Mouse (Mus musculus): ENCODE data around the gene Rhoc. TPM values are rescaled to one million over a fixed set of nuclear protein-coding genes. Genes with fewer than 3 reads are reported as not detected.

The Rhoc gene
- polyA plus RNA-seq, 1 experiment from 2014 or later = 19.4 TPM

DNA sequence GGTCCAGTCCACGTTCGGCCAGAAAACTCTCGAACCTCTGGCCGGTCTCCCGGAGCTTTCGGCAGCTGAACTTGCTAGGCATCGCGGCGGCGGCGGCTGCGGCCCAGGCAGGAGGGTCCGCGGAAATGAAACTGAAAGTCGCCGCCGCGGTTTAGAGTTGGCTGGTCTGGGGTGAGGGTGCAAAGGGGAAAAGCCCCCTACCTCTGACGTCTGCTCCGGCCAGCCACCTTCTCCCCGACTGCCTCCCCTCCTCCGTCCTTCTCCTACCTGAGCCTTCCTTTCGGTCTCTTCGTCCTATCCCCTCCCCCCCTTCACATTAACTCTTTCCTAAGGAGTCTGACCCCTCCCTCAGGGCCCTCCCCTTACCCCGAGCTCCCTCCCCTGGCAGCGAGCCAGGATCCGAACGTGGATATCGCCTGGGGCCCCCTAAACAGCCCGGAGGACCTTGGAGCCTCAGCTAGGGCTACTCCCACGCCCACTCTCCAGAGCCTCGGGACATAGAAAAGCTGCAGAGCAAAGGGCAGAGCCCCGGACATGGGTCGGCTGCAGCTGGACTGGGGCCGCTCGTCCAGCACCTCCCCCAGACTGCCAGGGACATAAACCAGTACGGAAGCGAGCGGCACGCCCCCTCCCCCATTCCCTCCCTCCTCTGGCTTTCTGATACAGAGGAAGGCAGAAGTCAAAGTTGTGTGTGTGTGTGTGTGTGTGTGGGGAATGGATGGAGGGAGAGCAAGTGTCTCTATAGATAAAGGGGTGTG is 30.0 kb downstream of the Rhoc start, which contains the start of gene Mov10:
TSS of gene Mov10 (minus strand) at position 573 of the 758 bp plus-strand sequence.
- DNase-seq (peak; percentile 54), ATAC-seq (ENCODE audit: low read depth) (peak; percentile 83)
- WGBS (ENCODE audit: insufficient replicate concordance) = under 1% methylated on average over 40 of the region's 40 CpGs

DNA sequence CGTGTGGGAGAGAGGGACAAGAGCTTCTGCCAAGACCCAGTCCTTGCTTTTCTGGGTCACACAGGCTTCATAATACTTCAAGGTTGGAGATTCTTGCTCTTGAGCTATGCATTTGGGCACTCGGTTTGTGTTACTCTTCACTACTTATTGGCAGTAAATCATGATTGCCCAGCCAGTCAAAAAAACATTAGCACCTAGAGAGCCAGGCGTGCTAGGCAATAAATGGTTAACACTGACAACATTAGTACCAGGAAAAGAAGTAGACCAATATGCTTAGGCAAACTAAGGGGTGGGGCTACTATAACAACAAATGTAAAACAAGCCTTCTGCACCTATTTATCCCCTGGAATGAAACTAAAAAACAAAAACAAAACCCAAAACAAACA is 30.6 kb downstream of the Rhoc start:
- peak overlapping the region; percentile 70 for H3K4me3 ChIP-seq (replicated peaks)
- ATAC-seq (ENCODE audit: low read depth) = 0 out of 2 replicates have a peak, but pooled peaks have one; percentile 18

More for the DNA sequence above, 30.0 kb downstream of the Rhoc start, which contains the start of gene Mov10:
- Histone ChIP-seq H3K4me1 (replicated peaks) (peaks cover 42% of the 10 kb centered on the region), H3K27ac (peak within 1 kb of the TSS; percentile 75), H3K9me3 (replicated peaks) (no peaks in the 10 kb centered on the region), H3K36me3 (peaks cover 38% of the 10 kb centered on the region), H3K27me3 (no peaks in the 10 kb centered on the region), H3K4me2 (peak within 1 kb of the TSS; percentile 90), H3K4me3 (replicated peaks) (peak within 1 kb of the TSS; percentile 70), H3K9ac (peak within 1 kb of the TSS; percentile 79)

DNA sequence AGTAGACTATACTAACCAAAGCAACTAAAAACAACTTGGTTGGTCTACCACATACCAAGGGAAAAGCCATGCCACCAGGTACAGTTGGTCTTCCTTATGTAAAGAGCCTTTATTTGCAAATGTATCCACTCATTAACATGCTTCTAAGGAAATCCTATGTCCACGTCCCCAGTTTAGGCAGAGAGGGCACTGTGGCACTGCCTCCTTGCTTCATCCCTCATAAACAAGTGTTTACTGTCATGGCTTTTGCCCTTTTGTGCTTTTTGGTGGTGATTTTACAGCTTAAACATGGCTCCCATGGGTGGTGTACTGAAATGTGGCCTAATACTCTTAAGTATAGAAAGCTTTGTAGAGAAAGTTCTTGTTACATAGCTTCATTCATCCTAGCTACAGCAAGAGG is 32.3 kb downstream of the Rhoc start:
- no peak overlapping the region for H3K4me3 ChIP-seq (replicated peaks)
- H3K27me3 ChIP-seq = no peaks in the 10 kb centered on the region
- peaks cover 42% of the 10 kb centered on the region for H3K4me1 ChIP-seq (replicated peaks)
- H3K9me3 ChIP-seq (replicated peaks) = no peaks in the 10 kb centered on the region
- DNase-seq (no peak), ATAC-seq (ENCODE audit: low read depth) (no peak)
- H3K9ac ChIP-seq = no peak overlapping the region
- no peak overlapping the region for H3K4me2 ChIP-seq
- H3K36me3 ChIP-seq = peaks cover 35% of the 10 kb centered on the region
- H3K27ac ChIP-seq = no peak overlapping the region
- 70% methylated on average over 1 of the region's 1 CpGs for WGBS (ENCODE audit: insufficient replicate concordance)

More for the DNA sequence above, 30.6 kb downstream of the Rhoc start:
- H3K9me3 ChIP-seq (replicated peaks) = no peaks in the 10 kb centered on the region
- DNase-seq = no peak
- peak overlapping the region; percentile 79 for H3K9ac ChIP-seq
- H3K27ac ChIP-seq = peak overlapping the region; percentile 75
- peak overlapping the region; percentile 90 for H3K4me2 ChIP-seq
- H3K27me3 ChIP-seq = no peaks in the 10 kb centered on the region
- WGBS (ENCODE audit: insufficient replicate concordance) = 4% methylated on average over 3 of the region's 3 CpGs
- H3K4me1 ChIP-seq (replicated peaks) = peaks cover 42% of the 10 kb centered on the region
- peaks cover 37% of the 10 kb centered on the region for H3K36me3 ChIP-seq

DNA sequence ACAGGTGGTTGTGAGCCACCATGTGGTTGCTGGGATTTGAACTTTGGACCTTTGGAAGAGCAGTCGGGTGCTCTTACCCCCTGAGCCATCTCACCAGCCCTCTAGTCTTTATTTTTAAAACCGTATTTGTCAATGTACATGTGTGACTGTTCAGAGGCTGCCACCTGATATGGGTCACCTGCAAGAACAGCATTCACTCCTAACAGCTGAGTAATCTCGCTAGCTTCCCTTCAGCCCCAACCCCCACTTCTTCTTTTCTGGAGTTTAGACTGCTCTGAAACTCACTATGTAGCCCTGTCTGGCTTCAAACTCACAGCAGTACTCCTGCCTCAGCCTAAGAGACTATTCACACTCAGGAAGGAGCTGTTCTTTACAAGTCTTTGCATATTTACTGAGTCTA is 34.2 kb downstream of the Rhoc start:
- Histone ChIP-seq H3K4me2 (no peak overlapping the region), H3K4me1 (replicated peaks) (peaks cover 24% of the 10 kb centered on the region), H3K9ac (no peak overlapping the region), H3K27ac (no peak overlapping the region), H3K36me3 (peaks cover 50% of the 10 kb centered on the region), H3K9me3 (replicated peaks) (no peaks in the 10 kb centered on the region), H3K4me3 (replicated peaks) (no peak overlapping the region), H3K27me3 (no peaks in the 10 kb centered on the region)
- 80% methylated on average over 3 of the region's 3 CpGs for WGBS (ENCODE audit: insufficient replicate concordance)
- DNase-seq (no peak), ATAC-seq (ENCODE audit: low read depth) (no peak)

DNA sequence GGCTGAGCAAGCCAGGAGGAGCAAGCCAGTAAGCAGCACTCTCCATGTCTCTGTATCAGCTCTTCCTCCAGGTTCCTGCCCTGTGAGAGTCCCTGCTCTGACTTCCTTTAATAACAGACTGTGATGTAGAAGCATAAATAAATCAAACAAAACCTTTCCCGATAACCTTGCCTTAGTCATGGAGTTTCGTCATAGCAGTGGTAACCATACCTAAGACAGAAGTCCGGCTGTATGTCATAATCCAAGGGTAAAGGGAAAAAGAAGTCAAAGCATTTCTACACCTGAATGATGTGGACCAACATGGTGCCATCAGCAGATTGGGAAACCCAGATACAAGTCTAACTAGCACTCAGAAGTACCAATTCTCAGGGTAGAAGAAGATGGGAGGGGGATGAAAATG is 47.6 kb downstream of the Rhoc start:
- no peak overlapping the region for H3K27ac ChIP-seq
- H3K4me2 ChIP-seq = no peak overlapping the region
- ATAC-seq (ENCODE audit: low read depth) = no peak
- H3K9ac ChIP-seq = no peak overlapping the region
- WGBS (ENCODE audit: insufficient replicate concordance) = 87% methylated on average over 3 of the region's 3 CpGs
- H3K27me3 ChIP-seq = no peaks in the 10 kb centered on the region
- no peaks in the 10 kb centered on the region for H3K9me3 ChIP-seq (replicated peaks)
- H3K36me3 ChIP-seq = peaks cover 77% of the 10 kb centered on the region
- no peaks in the 10 kb centered on the region for H3K4me1 ChIP-seq (replicated peaks)
- DNase-seq = no peak
- H3K4me3 ChIP-seq (replicated peaks) = no peak overlapping the region

DNA sequence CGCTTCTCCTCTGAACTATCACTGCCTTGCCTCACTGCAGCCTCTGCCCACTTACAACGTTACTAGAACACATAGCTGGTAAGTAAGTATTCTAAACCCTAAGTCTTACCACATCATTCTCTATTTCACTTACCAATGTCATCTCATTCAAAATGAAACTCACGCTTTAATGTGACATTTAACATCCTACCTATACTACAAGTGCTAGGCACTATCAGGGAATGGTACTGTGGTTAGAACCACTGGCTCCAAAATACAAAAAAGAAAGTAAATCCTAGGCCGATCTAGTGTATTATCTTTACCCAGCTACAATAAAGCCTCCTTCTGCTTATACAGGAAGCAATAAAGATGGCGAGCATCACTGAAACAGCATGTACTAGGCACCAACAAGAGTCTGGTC is 52.9 kb downstream of the Rhoc start:
- no peak overlapping the region for H3K4me2 ChIP-seq
- no peak for ATAC-seq (ENCODE audit: low read depth)
- H3K4me3 ChIP-seq (replicated peaks) = no peak overlapping the region
- no peaks in the 10 kb centered on the region for H3K27me3 ChIP-seq
- DNase-seq = no peak
- H3K9ac ChIP-seq = no peak overlapping the region
- peaks cover 84% of the 10 kb centered on the region for H3K36me3 ChIP-seq
- 82% methylated on average over 5 of the region's 5 CpGs for WGBS (ENCODE audit: insufficient replicate concordance)
- H3K4me1 ChIP-seq (replicated peaks) = no peaks in the 10 kb centered on the region
- H3K27ac ChIP-seq = no peak overlapping the region
- no peaks in the 10 kb centered on the region for H3K9me3 ChIP-seq (replicated peaks)

Other genes starting within 250 kb of the Rhoc start
- gene Slc16a1, start 149.7 kb upstream of the Rhoc start, polyA plus RNA-seq (2015; fragmentation: Nextera tagmentation; extraction: Ambion mirVana) = 81.9 and 106 TPM in 2 replicates
- 0.37 and 0.59 TPM in 2 replicates for gene Ppm1j, start 7.3 kb upstream of the Rhoc start, polyA plus RNA-seq (2015; fragmentation: Nextera tagmentation; extraction: Ambion mirVana)
- gene Fam19a3, start 6.5 kb upstream of the Rhoc start, polyA plus RNA-seq (2015; fragmentation: Nextera tagmentation; extraction: Ambion mirVana) = not detected in 2 replicates
- 26.2 and 28.7 TPM in 2 replicates for gene Mov10, start 30.2 kb downstream of the Rhoc start, polyA plus RNA-seq (2015; fragmentation: Nextera tagmentation; extraction: Ambion mirVana)
- 11.4 and 15.2 TPM in 2 replicates for gene St7l, start 75.6 kb downstream of the Rhoc start, polyA plus RNA-seq (2015; fragmentation: Nextera tagmentation; extraction: Ambion mirVana)
- gene Capza1, start 76.1 kb downstream of the Rhoc start, polyA plus RNA-seq (2015; fragmentation: Nextera tagmentation; extraction: Ambion mirVana) = 98.0 and 121 TPM in 2 replicates
- 0.13 and 0.15 TPM in 2 replicates for gene Wnt2b, start 173.5 kb downstream of the Rhoc start, polyA plus RNA-seq (2015; fragmentation: Nextera tagmentation; extraction: Ambion mirVana)